15 mouse cellular contexts compared by ENCODE assay signal in the genomic region with DNA sequence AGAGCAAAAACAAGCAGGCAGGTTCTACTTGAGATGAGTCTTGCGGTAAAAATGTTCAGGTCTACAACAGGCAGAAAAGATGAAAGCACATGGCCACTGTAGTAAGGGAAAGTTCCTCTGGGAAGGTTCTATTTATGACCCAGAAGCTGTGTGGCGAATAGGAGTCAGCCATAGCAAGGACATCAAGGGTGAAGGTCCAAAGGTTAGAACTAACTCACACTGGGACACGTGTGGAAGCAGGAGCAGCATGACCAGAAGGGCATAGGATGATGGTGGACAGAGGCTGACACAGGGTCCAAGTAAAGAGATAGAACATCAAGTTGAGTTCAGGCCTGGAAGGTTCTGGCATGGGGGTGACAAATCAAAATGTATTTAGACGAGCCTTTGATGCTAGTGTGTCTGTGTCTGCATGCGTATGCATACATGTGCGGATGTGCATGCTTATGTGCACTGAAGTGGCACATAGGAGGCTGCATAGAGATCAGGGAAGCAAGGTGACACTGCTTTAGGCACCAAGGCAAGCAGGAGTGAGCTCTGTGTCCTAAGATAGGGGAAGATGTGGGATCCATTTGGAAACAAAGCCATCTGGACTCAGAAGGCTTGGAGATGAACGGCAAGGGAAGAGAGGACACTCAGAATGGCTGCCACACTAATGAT. TPM values are rescaled to one million over a fixed set of nuclear protein-coding genes. Genes with fewer than 3 reads are reported as not detected.
DNase-seq lines count a peak whose midpoint lies in the region; ATAC-seq and TF ChIP-seq lines count a peak whose summit lies in the region.
"Had no signal": no experiment of that assay in that cellular context is flagged by ENCODE, and none has a peak within 500 bp of the region (broad histone marks: within the 10 kb centered on the region; RNA-seq: fewer than 3 reads in every experiment).

No protein-coding gene starts in this region.

- H3K4me3 ChIP-seq in heart, embryonic 13.5 days: no peak overlapping the region
- H3K4me3 ChIP-seq in midbrain, embryonic 12.5 days: no peak overlapping the region
- no peak overlapping the region for H3K4me3 ChIP-seq in midbrain, embryonic 11.5 days (ENCODE audit: low read depth, low read length)
- no peak overlapping the region for H3K4me3 ChIP-seq in liver, embryonic 13.5 days (replicated peaks)
- H3K4me3 ChIP-seq in cerebellum, adult 2 months (replicated peaks; ENCODE audit: insufficient read depth, low read depth, low read length): no peak overlapping the region
- H3K4me3 ChIP-seq: forebrain, embryonic 13.5 days; heart, adult 2 months; left cerebral cortex, adult 2 months had no signal

- WGBS in heart, embryonic 13.5 days: 76% methylated on average over 7 of the region's 7 CpGs
- WGBS in midbrain, embryonic 12.5 days: 89% methylated on average over 7 of the region's 7 CpGs
- 88% methylated on average over 7 of the region's 7 CpGs for WGBS in midbrain, embryonic 11.5 days
- 56% methylated on average over 7 of the region's 7 CpGs for WGBS in liver, embryonic 13.5 days (ENCODE audit: insufficient replicate concordance)
- WGBS in cerebellum, adult 2 months: 84% methylated on average over 7 of the region's 7 CpGs

- no peak for ATAC-seq in heart, embryonic 13.5 days (ENCODE audit: extremely low read depth, insufficient number of reproducible peaks, low FRiP score, low TSS enrichment)
- ATAC-seq in midbrain, embryonic 12.5 days (ENCODE audit: low FRiP score, low read depth): no peak
- ATAC-seq in midbrain, embryonic 11.5 days (ENCODE audit: low FRiP score): no peak
- ATAC-seq in liver, embryonic 13.5 days (ENCODE audit: low read depth): peak; percentile 65
- no peak for ATAC-seq in megakaryocyte progenitor cell, adult 5-6 weeks (replicated peaks; ENCODE audit: poor library complexity)
- ATAC-seq: forebrain, embryonic 13.5 days had no signal

- H3K27me3 ChIP-seq in heart, embryonic 13.5 days (replicated peaks): no peaks in the 10 kb centered on the region
- no peaks in the 10 kb centered on the region for H3K27me3 ChIP-seq in midbrain, embryonic 12.5 days
- no peaks in the 10 kb centered on the region for H3K27me3 ChIP-seq in midbrain, embryonic 11.5 days (ENCODE audit: control insufficient read depth, insufficient read depth, low read length)
- H3K27me3 ChIP-seq in liver, embryonic 13.5 days: no peaks in the 10 kb centered on the region
- no peaks in the 10 kb centered on the region for H3K27me3 ChIP-seq in cerebellum, adult 2 months (ENCODE audit: control insufficient read depth, insufficient read depth, low read length)
- H3K27me3 ChIP-seq: forebrain, embryonic 13.5 days had no signal

- H3K9ac ChIP-seq in heart, embryonic 13.5 days: peak overlapping the region; percentile 33; the same call in 1 of the 2 replicates
- H3K9ac ChIP-seq in midbrain, embryonic 12.5 days (replicated peaks): no peak overlapping the region
- no peak overlapping the region for H3K9ac ChIP-seq in midbrain, embryonic 11.5 days (ENCODE audit: low read length)
- H3K9ac ChIP-seq in liver, embryonic 13.5 days: peak overlapping the region; percentile 76
- H3K9ac ChIP-seq: forebrain, embryonic 13.5 days had no signal

- TF ChIP-seq POLR2A in cerebellum, adult 2 months (IDR thresholded peaks at IDR 0.05; ENCODE audit: borderline replicate concordance, insufficient read depth, low read length): no peak

- H3K4me2 ChIP-seq in heart, embryonic 13.5 days: 0 out of 2 replicates have a peak overlapping the region, but pooled peaks have one; percentile 5
- H3K4me2 ChIP-seq in midbrain, embryonic 12.5 days (replicated peaks): no peak overlapping the region
- H3K4me2 ChIP-seq in midbrain, embryonic 11.5 days: no peak overlapping the region
- H3K4me2 ChIP-seq in liver, embryonic 13.5 days: peak overlapping the region; percentile 52
- H3K4me2 ChIP-seq: forebrain, embryonic 13.5 days had no signal

- H3K9me3 ChIP-seq in heart, embryonic 13.5 days: no peaks in the 10 kb centered on the region
- H3K9me3 ChIP-seq in midbrain, embryonic 12.5 days: no peaks in the 10 kb centered on the region
- no peaks in the 10 kb centered on the region for H3K9me3 ChIP-seq in midbrain, embryonic 11.5 days (ENCODE audit: control insufficient read depth, low read length)
- H3K9me3 ChIP-seq in liver, embryonic 13.5 days (replicated peaks): no peaks in the 10 kb centered on the region
- H3K9me3 ChIP-seq: forebrain, embryonic 13.5 days had no signal

- no peak for DNase-seq in heart, adult 8-10 months (ENCODE audit: low spot score)
- DNase-seq in midbrain, embryonic 11.5 days (ENCODE audit: low spot score, missing footprints): no peak
- no peak for DNase-seq in liver, embryonic 13.5 days
- no peak for DNase-seq in left cerebral cortex, adult 9 months (ENCODE audit: low spot score in 2 of 2)
- DNase-seq in cerebellum, adult 2 months: no peak
- DNase-seq: cerebellum, adult 11-12 months; kidney, adult 18-20 months; lung, postnatal 36 days; thymus, adult 18-20 months had no signal

- H3K4me1 ChIP-seq in heart, embryonic 13.5 days: peaks cover 44% of the 10 kb centered on the region
- peaks cover 32% of the 10 kb centered on the region for H3K4me1 ChIP-seq in midbrain, embryonic 12.5 days
- H3K4me1 ChIP-seq in midbrain, embryonic 11.5 days (ENCODE audit: control insufficient read depth, insufficient read depth, low read length): peaks cover 7% of the 10 kb centered on the region
- H3K4me1 ChIP-seq in liver, embryonic 13.5 days (replicated peaks): peaks cover 90% of the 10 kb centered on the region
- peaks cover 17% of the 10 kb centered on the region for H3K4me1 ChIP-seq in cerebellum, adult 2 months (ENCODE audit: control insufficient read depth, insufficient read depth, low read length)

- H3K27ac ChIP-seq in heart, embryonic 13.5 days (replicated peaks): peak overlapping the region; percentile 45
- H3K27ac ChIP-seq in midbrain, embryonic 12.5 days (replicated peaks): 0 out of 2 replicates have a peak overlapping the region, but pooled peaks have one; percentile 20
- H3K27ac ChIP-seq in midbrain, embryonic 11.5 days (ENCODE audit: low read depth, low read length): no peak overlapping the region
- peak overlapping the region; percentile 99 for H3K27ac ChIP-seq in liver, embryonic 13.5 days
- no peak overlapping the region; the same call in 1 of the 2 replicates for H3K27ac ChIP-seq in cerebellum, adult 2 months (ENCODE audit: insufficient read depth, low read length)
- H3K27ac ChIP-seq: forebrain, embryonic 13.5 days; heart, adult 2 months; left cerebral cortex, adult 2 months had no signal

- no peaks in the 10 kb centered on the region for H3K36me3 ChIP-seq in heart, embryonic 13.5 days
- no peaks in the 10 kb centered on the region for H3K36me3 ChIP-seq in midbrain, embryonic 12.5 days
- no peaks in the 10 kb centered on the region for H3K36me3 ChIP-seq in midbrain, embryonic 11.5 days (ENCODE audit: control insufficient read depth, insufficient read depth, low read length)
- no peaks in the 10 kb centered on the region for H3K36me3 ChIP-seq in liver, embryonic 13.5 days

- no peak for TF ChIP-seq CTCF in cerebellum, adult 2 months (IDR thresholded peaks at IDR 0.05; ENCODE audit: borderline replicate concordance, insufficient read depth, low read depth, low read length)

RNA-seq across cellular contexts. Expression of a gene that starts 28.7 kb away (rescaled TPM):
- 6.2 and 6.7 TPM in 2 replicates for polyA plus RNA-seq in heart, embryonic 13.5 days (2015; fragmentation: Nextera tagmentation; extraction: Ambion mirVana)
- 100 to 1,000 TPM in 1 of 4 experiments, 10 to 100 TPM in 3; 71.7 to 102 (median 85.1) TPM for total RNA-seq in heart, adult 8-10 months (2022)
- polyA plus RNA-seq in midbrain, embryonic 12.5 days (2016; fragmentation: Nextera tagmentation; extraction: Ambion mirVana): 14.6 and 15.5 TPM in 2 replicates
- 11.7 and 17.2 TPM in 2 replicates for polyA plus RNA-seq in midbrain, embryonic 11.5 days (2014; fragmentation: Nextera tagmentation; extraction: Ambion mirVana)
- 14.3 and 21.6 TPM in 2 replicates for polyA plus RNA-seq in liver, embryonic 13.5 days (2015; fragmentation: Nextera tagmentation; extraction: Ambion mirVana)
- 58.0 and 69.3 TPM in 2 replicates for polyA plus RNA-seq in cerebellum, adult 2 months (2012; rRNA removed)
- 9.4 and 15.3 TPM in 2 replicates for total RNA-seq in megakaryocyte progenitor cell, adult 5-6 weeks (2015)
- total RNA-seq in megakaryocyte progenitor cell, adult 5-6 weeks (2017): 7.7 and 8.3 TPM in 2 replicates

Comparison
In these comparisons a context has a peak if more than half of its experiments do, and no peak if none do; other contexts are left out.
1. H3K27ac ChIP-seq: peak in heart, embryonic 13.5 days (single experiment), midbrain, embryonic 12.5 days (single experiment) and liver, embryonic 13.5 days (single experiment); none in midbrain, embryonic 11.5 days (single experiment) and cerebellum, adult 2 months (single experiment).
2. H3K4me2 ChIP-seq: peak in heart, embryonic 13.5 days (single experiment) and liver, embryonic 13.5 days (single experiment); none in midbrain, embryonic 12.5 days (single experiment) and midbrain, embryonic 11.5 days (single experiment).
3. H3K9ac ChIP-seq: peak in heart, embryonic 13.5 days (single experiment) and liver, embryonic 13.5 days (single experiment); none in midbrain, embryonic 12.5 days (single experiment) and midbrain, embryonic 11.5 days (single experiment).